Mouse (Mus musculus): ENCODE results near the gene Myh6. TPM values are rescaled to one million over a fixed set of nuclear protein-coding genes. Genes with fewer than 3 reads are reported as not detected.
A peak's percentile ranks its signal among the peaks of the same experiment; 100 is the strongest.

Gene Myh6
- polyA plus RNA-seq, 1 experiment from 2014 or later: 1.6 TPM

- WGBS: 89% methylated on average over 3 of the region's 3 CpGs
- peak within 1 kb of the TSS; percentile 91 for H3K4me3 ChIP-seq (replicated peaks)
- peaks cover 22% of the 10 kb centered on the region for H3K36me3 ChIP-seq
- peak within 1 kb of the TSS; percentile 23 for H3K9ac ChIP-seq
- no peaks in the 10 kb centered on the region for H3K27me3 ChIP-seq
- H3K9me3 ChIP-seq (replicated peaks): no peaks in the 10 kb centered on the region
- H3K27ac ChIP-seq: peak within 1 kb of the TSS; percentile 87
- ATAC-seq (replicated peaks; ENCODE audit: low FRiP score): no peak
- H3K4me2 ChIP-seq: peak within 1 kb of the TSS; percentile 58
- peaks cover 24% of the 10 kb centered on the region for H3K4me1 ChIP-seq
Observed at GRCm38 (mm10) chr14:54892200-54892599, 74.5 kb downstream of the Myh6 start, which contains the start of gene Pabpn1. TSS of gene Pabpn1 (plus strand) at chr14:54892500.

MicroRNAs encoded within 50 kb of the gene (microRNA counts, 519-probe panel; counts per million panel counts)
- 1,763 counts per million, percentile 10 among the panel's probes with 10 or more counts for microRNA mmu-miR-208a
- microRNA mmu-miR-208b: 31.7 counts per million

Small RNAs within 50 kb of the gene (microRNA-seq; reads per million reads assigned to microRNA genes)
- gene Mir208a (3.1 reads per million, percentile 15 among the genes with 10 or more reads in this experiment), gene Mir208b (34.0 reads per million, percentile 44 among the genes with 10 or more reads in this experiment)

Other genes with a start within 250 kb of the Myh6 start
- gene Slc7a8, start 185.0 kb downstream of the Myh6 start, polyA plus RNA-seq (2015; fragmentation: Nextera tagmentation; extraction: Ambion mirVana): 12.8 and 14.2 TPM in 2 replicates
- gene Rnf212b, start 152.8 kb downstream of the Myh6 start, polyA plus RNA-seq (2015; fragmentation: Nextera tagmentation; extraction: Ambion mirVana): not detected in 2 replicates
- 18.0 and 18.3 TPM in 2 replicates for gene Homez, start 96.0 kb downstream of the Myh6 start, polyA plus RNA-seq (2015; fragmentation: Nextera tagmentation; extraction: Ambion mirVana)
- 1.9 and 2.2 TPM in 2 replicates for gene Ppp1r3e, start 89.4 kb downstream of the Myh6 start, polyA plus RNA-seq (2015; fragmentation: Nextera tagmentation; extraction: Ambion mirVana)
- gene Bcl2l2, start 83.5 kb downstream of the Myh6 start, polyA plus RNA-seq (2015; fragmentation: Nextera tagmentation; extraction: Ambion mirVana): 4.0 and 4.7 TPM in 2 replicates
- 0.14 and 0.75 TPM in 2 replicates for gene Gm20521, start 83.5 kb downstream of the Myh6 start, polyA plus RNA-seq (2015; fragmentation: Nextera tagmentation; extraction: Ambion mirVana)
- gene Pabpn1, start 74.4 kb downstream of the Myh6 start, polyA plus RNA-seq (2015; fragmentation: Nextera tagmentation; extraction: Ambion mirVana): 144 and 157 TPM in 2 replicates
- gene Slc22a17, start 53.8 kb downstream of the Myh6 start, polyA plus RNA-seq (2015; fragmentation: Nextera tagmentation; extraction: Ambion mirVana): 47.6 and 53.8 TPM in 2 replicates
- 29.1 and 32.1 TPM in 2 replicates for gene Efs, start 40.8 kb downstream of the Myh6 start, polyA plus RNA-seq (2015; fragmentation: Nextera tagmentation; extraction: Ambion mirVana)
- gene Il25, start 34.2 kb downstream of the Myh6 start, polyA plus RNA-seq (2015; fragmentation: Nextera tagmentation; extraction: Ambion mirVana): not detected in 2 replicates
- 0.96 and 2.0 TPM in 2 replicates for gene Cmtm5, start 30.7 kb downstream of the Myh6 start, polyA plus RNA-seq (2015; fragmentation: Nextera tagmentation; extraction: Ambion mirVana)
- not detected in 2 replicates for gene Gm17428, start 10.0 kb upstream of the Myh6 start, polyA plus RNA-seq (2015; fragmentation: Nextera tagmentation; extraction: Ambion mirVana)
- gene Myh7, start 27.7 kb upstream of the Myh6 start, polyA plus RNA-seq (2015; fragmentation: Nextera tagmentation; extraction: Ambion mirVana): 4.4 and 6.3 TPM in 2 replicates
- 79.5 and 85.4 TPM in 2 replicates for gene Ngdn, start 48.5 kb upstream of the Myh6 start, polyA plus RNA-seq (2015; fragmentation: Nextera tagmentation; extraction: Ambion mirVana)
- gene Zfhx2, start 125.4 kb upstream of the Myh6 start, polyA plus RNA-seq (2015; fragmentation: Nextera tagmentation; extraction: Ambion mirVana): 6.0 and 6.5 TPM in 2 replicates
- 21.0 and 21.5 TPM in 2 replicates for gene Thtpa, start 127.9 kb upstream of the Myh6 start, polyA plus RNA-seq (2015; fragmentation: Nextera tagmentation; extraction: Ambion mirVana)
- gene Ap1g2, start 139.7 kb upstream of the Myh6 start, polyA plus RNA-seq (2015; fragmentation: Nextera tagmentation; extraction: Ambion mirVana): 15.9 and 18.9 TPM in 2 replicates
- gene Jph4, start 150.0 kb upstream of the Myh6 start, polyA plus RNA-seq (2015; fragmentation: Nextera tagmentation; extraction: Ambion mirVana): 0.59 and 1.2 TPM in 2 replicates